Mouse (Mus musculus) hindbrain, embryonic 16.5 days (tissue): ENCODE results near the gene Mfap3. TPM values are rescaled to one million over a fixed set of nuclear protein-coding genes. Genes with fewer than 3 reads are reported as not detected.

Source experiments
- ATAC-seq: fragments of 200-750 bp; cut with Nextera tagmentation; 2 replicates; pipeline ENCODE4 v1.8.0; 2017; ENCODE audit warnings: moderate TSS enrichment, moderate library complexity
- H3K27ac ChIP-seq: fragments of 300-500 bp; sonication (generic); 2 replicates; pipeline ENCODE4 v1.5.1; 2014; ENCODE audit warnings: low read depth, mild to moderate bottlenecking, control low read depth, low read length, moderate library complexity
- H3K27me3 ChIP-seq: fragments of 300-500 bp; sonication (generic); replicated peaks from 2 replicates; pipeline ENCODE4 v1.6.1; 2014; ENCODE audit warnings: low read length; ENCODE audit not compliant: control insufficient read depth, insufficient read depth
- H3K36me3 ChIP-seq: fragments of 300-500 bp; sonication (generic); 2 replicates; pipeline ENCODE4 v1.6.1; 2014; ENCODE audit warnings: mild to moderate bottlenecking, low read length, moderate library complexity, mixed read lengths; ENCODE audit not compliant: control insufficient read depth, insufficient read depth
- H3K4me1 ChIP-seq: fragments of 300-500 bp; sonication (generic); 2 replicates; pipeline ENCODE4 v1.6.1; 2014; ENCODE audit warnings: low read depth, low read length; ENCODE audit not compliant: control insufficient read depth, insufficient read depth
- H3K4me2 ChIP-seq: fragments of 300-500 bp; sonication (generic); 2 replicates; pipeline ENCODE4 v1.6.1; 2014; ENCODE audit warnings: mild to moderate bottlenecking, low read length, control low read depth, moderate library complexity
- H3K4me3 ChIP-seq: fragments of 300-500 bp; sonication (generic); 2 replicates; pipeline ENCODE4 v1.5.1; 2014; ENCODE audit warnings: mild to moderate bottlenecking, low read length, control low read depth, moderate library complexity
- H3K9ac ChIP-seq: fragments of 300-500 bp; sonication (generic); 2 replicates; pipeline ENCODE4 v1.6.1; 2014; ENCODE audit warnings: low read depth, mild to moderate bottlenecking, control low read depth, low read length, moderate library complexity
- H3K9me3 ChIP-seq: fragments of 300-500 bp; sonication (generic); 2 replicates; pipeline ENCODE4 v1.6.1; 2014; ENCODE audit warnings: mild to moderate bottlenecking, low read length, moderate library complexity; ENCODE audit not compliant: control insufficient read depth
- WGBS: fragments of 180-500 bp; shearing (Covaris S2); extraction: QIAGEN DNeasy Blood & Tissue Kit; methylation state at CpG from one replicate; pipeline ENCODE4 v1.1.7; 2014; 5-methylcytosine and 5-hydroxymethylcytosine counted together
- polyA plus RNA-seq: library from polyadenylated mRNA; unstranded; fragments of >200 nt; fragmentation: Nextera tagmentation; extraction: Ambion mirVana; gene quantifications from 2 replicates; pipeline ENCODE4 v1.2.1, GENCODE M21; 2015

Gene Mfap3
- polyA plus RNA-seq = 55.8 and 61.4 TPM in 2 replicates

- no peaks in the 10 kb centered on the region; the same call in none of the 2 replicates for H3K36me3 ChIP-seq
- peak within 1 kb of the TSS; percentile 95 for H3K4me3 ChIP-seq
- peak within 1 kb of the TSS; percentile 87 for H3K27ac ChIP-seq
- H3K9me3 ChIP-seq = no peaks in the 10 kb centered on the region
- peak within 1 kb of the TSS; percentile 73 for H3K4me2 ChIP-seq
- no peaks in the 10 kb centered on the region for H3K27me3 ChIP-seq
- peak within 1 kb of the TSS; percentile 92 for H3K9ac ChIP-seq
- ATAC-seq = peak; percentile 96
- WGBS = under 1% methylated on average over 48 of the region's 59 CpGs
- H3K4me1 ChIP-seq = peaks cover 11% of the 10 kb centered on the region
Measured at GRCm38 (mm10) chr11:57518091-57518750, at the start of gene Mfap3, which contains the start of gene Fam114a2. Gene Mfap3, plus strand, starts transcription at chr11:57518664. Gene Fam114a2, minus strand, starts transcription at chr11:57518617.

- Histone ChIP-seq H3K36me3 (no peaks in the 10 kb centered on the region), H3K4me1 (no peaks in the 10 kb centered on the region), H3K27ac (no peak overlapping the region), H3K9me3 (peaks cover 2% of the 10 kb centered on the region; the same call in 1 of the 2 replicates), H3K4me3 (no peak overlapping the region), H3K27me3 (no peaks in the 10 kb centered on the region), H3K4me2 (no peak overlapping the region), H3K9ac (no peak overlapping the region)
- WGBS = 79% methylated on average over 4 of the region's 4 CpGs
- ATAC-seq = no peak
Measured at GRCm38 (mm10) chr11:57468706-57469105, 49.8 kb upstream of the Mfap3 start.

GRCm38 (mm10) chr11:57470056-57470455 is 48.4 kb upstream of the Mfap3 start:
- WGBS = 55% methylated on average over 6 of the region's 6 CpGs
- Histone ChIP-seq H3K27ac (no peak overlapping the region), H3K27me3 (no peaks in the 10 kb centered on the region), H3K4me3 (no peak overlapping the region), H3K9me3 (peaks cover 2% of the 10 kb centered on the region; the same call in 1 of the 2 replicates), H3K36me3 (no peaks in the 10 kb centered on the region), H3K4me2 (no peak overlapping the region), H3K4me1 (peaks cover 7% of the 10 kb centered on the region), H3K9ac (no peak overlapping the region)
- ATAC-seq = no peak

GRCm38 (mm10) chr11:57470979-57471378 is 47.5 kb upstream of the Mfap3 start:
- no peak overlapping the region for H3K4me3 ChIP-seq
- ATAC-seq = no peak
- H3K4me2 ChIP-seq = no peak overlapping the region
- peaks cover 7% of the 10 kb centered on the region for H3K4me1 ChIP-seq
- WGBS = 94% methylated on average over 7 of the region's 7 CpGs
- H3K27me3 ChIP-seq = no peaks in the 10 kb centered on the region
- peaks cover 2% of the 10 kb centered on the region; the same call in 1 of the 2 replicates for H3K9me3 ChIP-seq
- H3K9ac ChIP-seq = no peak overlapping the region
- H3K27ac ChIP-seq = no peak overlapping the region
- H3K36me3 ChIP-seq = no peaks in the 10 kb centered on the region

- H3K27me3 ChIP-seq = no peaks in the 10 kb centered on the region
- WGBS = 51% methylated on average over 6 of the region's 6 CpGs
- no peaks in the 10 kb centered on the region for H3K36me3 ChIP-seq
- H3K27ac ChIP-seq = no peak overlapping the region
- H3K9me3 ChIP-seq = no peaks in the 10 kb centered on the region
- H3K4me2 ChIP-seq = no peak overlapping the region
- ATAC-seq = peak; percentile 71; the same call in 1 of the 2 replicates
- peaks cover 7% of the 10 kb centered on the region for H3K4me1 ChIP-seq
- H3K9ac ChIP-seq = no peak overlapping the region
- no peak overlapping the region for H3K4me3 ChIP-seq
Measured at GRCm38 (mm10) chr11:57474296-57474941, 44.0 kb upstream of the Mfap3 start.

- no peak overlapping the region for H3K9ac ChIP-seq
- no peaks in the 10 kb centered on the region for H3K27me3 ChIP-seq
- H3K36me3 ChIP-seq = no peaks in the 10 kb centered on the region
- no peaks in the 10 kb centered on the region for H3K9me3 ChIP-seq
- H3K4me2 ChIP-seq = no peak overlapping the region
- peaks cover 7% of the 10 kb centered on the region for H3K4me1 ChIP-seq
- no peak for ATAC-seq
- no peak overlapping the region for H3K4me3 ChIP-seq
- H3K27ac ChIP-seq = no peak overlapping the region
- WGBS = 44% methylated on average over 6 of the region's 6 CpGs
Measured at GRCm38 (mm10) chr11:57475119-57475518, 43.3 kb upstream of the Mfap3 start.

GRCm38 (mm10) chr11:57478077-57478476 is 40.4 kb upstream of the Mfap3 start:
- no peaks in the 10 kb centered on the region for H3K9me3 ChIP-seq
- no peak overlapping the region for H3K4me3 ChIP-seq
- no peaks in the 10 kb centered on the region for H3K27me3 ChIP-seq
- H3K9ac ChIP-seq = no peak overlapping the region
- WGBS = 34% methylated on average over 5 of the region's 5 CpGs
- no peak for ATAC-seq
- H3K27ac ChIP-seq = no peak overlapping the region
- H3K4me2 ChIP-seq = no peak overlapping the region
- peaks cover 7% of the 10 kb centered on the region for H3K4me1 ChIP-seq
- peaks cover 2% of the 10 kb centered on the region for H3K36me3 ChIP-seq

- H3K4me1 ChIP-seq = no peaks in the 10 kb centered on the region
- ATAC-seq = no peak
- H3K27me3 ChIP-seq = no peaks in the 10 kb centered on the region
- 64% methylated on average over 5 of the region's 5 CpGs for WGBS
- H3K4me2 ChIP-seq = no peak overlapping the region
- peaks cover 32% of the 10 kb centered on the region for H3K36me3 ChIP-seq
- no peak overlapping the region for H3K9ac ChIP-seq
- no peak overlapping the region for H3K4me3 ChIP-seq
- no peaks in the 10 kb centered on the region for H3K9me3 ChIP-seq
- no peak overlapping the region for H3K27ac ChIP-seq
Measured at GRCm38 (mm10) chr11:57488436-57488835, 30.0 kb upstream of the Mfap3 start.

- Histone ChIP-seq H3K36me3 (peaks cover 31% of the 10 kb centered on the region), H3K9ac (no peak overlapping the region), H3K27me3 (no peaks in the 10 kb centered on the region), H3K4me1 (no peaks in the 10 kb centered on the region), H3K27ac (no peak overlapping the region; the same call in 1 of the 2 replicates), H3K4me2 (no peak overlapping the region), H3K9me3 (no peaks in the 10 kb centered on the region), H3K4me3 (no peak overlapping the region)
- WGBS = 41% methylated on average over 3 of the region's 3 CpGs
- ATAC-seq = no peak
Measured at GRCm38 (mm10) chr11:57496462-57497039, 21.9 kb upstream of the Mfap3 start.
